Mouse (Mus musculus) heart, embryonic 11.5 days (tissue): ENCODE data around the gene Slc43a3. TPM values are rescaled to one million over a fixed set of nuclear protein-coding genes. Genes with fewer than 3 reads are reported as not detected.

ENCODE experiments used
- ATAC-seq: fragments of 200-750 bp; cut with Nextera tagmentation; replicated peaks from 2 replicates; pipeline ENCODE4 v1.8.0; 2017; ENCODE audit warnings: moderate library complexity; ENCODE audit not compliant: insufficient number of reproducible peaks, low FRiP score, low TSS enrichment
- H3K27ac ChIP-seq: fragments of 300-500 bp; sonication (generic); 2 replicates; pipeline ENCODE4 v1.5.1; 2014; ENCODE audit warnings: mild to moderate bottlenecking, low read depth, low read length
- H3K27me3 ChIP-seq: fragments of 300-500 bp; sonication (generic); 2 replicates; pipeline ENCODE4 v1.6.1; 2014; ENCODE audit warnings: mild to moderate bottlenecking, low read length, mixed read lengths; ENCODE audit not compliant: control insufficient read depth, insufficient read depth
- H3K36me3 ChIP-seq: fragments of 300-500 bp; sonication (generic); 2 replicates; pipeline ENCODE4 v1.6.1; 2014; ENCODE audit warnings: mild to moderate bottlenecking, low read length, moderate library complexity, mixed read lengths; ENCODE audit not compliant: control insufficient read depth, insufficient read depth
- H3K4me1 ChIP-seq: fragments of 300-500 bp; sonication (generic); 2 replicates; pipeline ENCODE4 v1.6.1; 2014; ENCODE audit warnings: low read length; ENCODE audit not compliant: control insufficient read depth, insufficient read depth
- H3K4me2 ChIP-seq: fragments of 300-500 bp; sonication (generic); 2 replicates; pipeline ENCODE4 v1.6.1; 2014; ENCODE audit warnings: mild to moderate bottlenecking, moderate library complexity
- H3K4me3 ChIP-seq: fragments of 300-500 bp; sonication (generic); 2 replicates; pipeline ENCODE4 v1.5.1; 2014; ENCODE audit warnings: low read depth, low read length
- H3K9ac ChIP-seq: fragments of 300-500 bp; sonication (generic); 2 replicates; pipeline ENCODE4 v1.6.1; 2014; ENCODE audit warnings: mild to moderate bottlenecking, low read depth, low read length, moderate library complexity
- H3K9me3 ChIP-seq: fragments of 300-500 bp; sonication (generic); replicated peaks from 2 replicates; pipeline ENCODE4 v1.6.1; 2016; ENCODE audit warnings: low read length; ENCODE audit not compliant: control insufficient read depth
- WGBS: fragments of 180-500 bp; shearing (Covaris S2); extraction: QIAGEN DNeasy Blood & Tissue Kit; methylation state at CpG from one replicate; pipeline ENCODE4 v1.1.7; 2014; ENCODE audit not compliant: insufficient replicate concordance; 5-methylcytosine and 5-hydroxymethylcytosine counted together
- polyA plus RNA-seq: library from polyadenylated mRNA; unstranded; fragments of >200 nt; fragmentation: Nextera tagmentation; extraction: Ambion mirVana; gene quantifications from 2 replicates; pipeline ENCODE4 v1.2.1, GENCODE M21; 2014

Gene Slc43a3
- polyA plus RNA-seq, 1 experiment from 2014 or later = 52.5 TPM

DNA sequence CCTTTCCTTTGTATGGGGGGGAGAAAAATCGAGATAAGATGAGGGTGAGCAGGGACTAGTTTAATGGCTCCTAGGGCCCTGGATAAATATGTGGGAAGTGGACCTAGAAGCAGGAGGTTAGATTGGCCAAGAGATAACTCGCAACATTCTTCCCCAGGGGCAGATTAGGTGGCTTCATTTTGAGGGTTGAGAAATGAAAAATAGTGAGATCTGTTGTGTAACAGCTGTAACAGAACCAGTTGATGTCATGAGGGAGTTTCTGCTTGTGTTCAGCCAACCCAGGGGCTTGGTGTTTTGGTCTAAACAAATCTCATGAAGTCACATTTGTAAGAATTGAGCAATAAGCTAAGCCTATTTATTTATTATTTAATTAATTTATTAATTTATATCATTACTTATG lies 5.0 kb downstream of the Slc43a3 start:
- 74% methylated on average over 2 of the region's 2 CpGs for WGBS
- Histone ChIP-seq H3K4me1 (peaks cover 12% of the 10 kb centered on the region), H3K4me2 (no peak overlapping the region), H3K27me3 (no peaks in the 10 kb centered on the region), H3K36me3 (peaks cover 8% of the 10 kb centered on the region; the same call in 1 of the 2 replicates), H3K9me3 (no peaks in the 10 kb centered on the region), H3K4me3 (no peak overlapping the region), H3K27ac (no peak overlapping the region), H3K9ac (no peak overlapping the region)
- ATAC-seq = no peak

DNA sequence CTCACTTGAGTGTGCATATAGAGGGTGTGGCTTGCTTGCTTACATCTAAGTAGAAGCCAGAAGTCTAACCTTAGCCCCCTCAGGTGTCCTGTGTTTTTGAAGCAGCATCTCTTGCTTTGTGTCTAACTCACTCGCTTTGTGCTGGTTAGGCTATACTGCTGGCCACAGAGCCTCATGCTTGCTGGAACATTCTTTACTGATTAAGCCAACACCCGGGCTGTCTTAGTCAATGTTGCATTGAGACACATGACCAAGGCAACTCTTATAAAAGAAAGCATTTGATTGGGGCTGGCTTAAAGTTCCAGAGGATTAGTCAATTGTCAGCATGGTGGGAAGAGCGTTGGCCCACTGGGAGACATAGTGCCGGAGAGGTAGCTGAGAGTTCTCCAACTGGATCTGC lies 5.4 kb downstream of the Slc43a3 start:
- WGBS = 91% methylated on average over 4 of the region's 4 CpGs
- Histone ChIP-seq H3K9ac (no peak overlapping the region), H3K9me3 (no peaks in the 10 kb centered on the region), H3K27ac (no peak overlapping the region), H3K4me3 (no peak overlapping the region), H3K4me1 (peaks cover 12% of the 10 kb centered on the region), H3K36me3 (peaks cover 10% of the 10 kb centered on the region; the same call in 1 of the 2 replicates), H3K27me3 (no peaks in the 10 kb centered on the region), H3K4me2 (no peak overlapping the region)
- ATAC-seq = no peak

DNA sequence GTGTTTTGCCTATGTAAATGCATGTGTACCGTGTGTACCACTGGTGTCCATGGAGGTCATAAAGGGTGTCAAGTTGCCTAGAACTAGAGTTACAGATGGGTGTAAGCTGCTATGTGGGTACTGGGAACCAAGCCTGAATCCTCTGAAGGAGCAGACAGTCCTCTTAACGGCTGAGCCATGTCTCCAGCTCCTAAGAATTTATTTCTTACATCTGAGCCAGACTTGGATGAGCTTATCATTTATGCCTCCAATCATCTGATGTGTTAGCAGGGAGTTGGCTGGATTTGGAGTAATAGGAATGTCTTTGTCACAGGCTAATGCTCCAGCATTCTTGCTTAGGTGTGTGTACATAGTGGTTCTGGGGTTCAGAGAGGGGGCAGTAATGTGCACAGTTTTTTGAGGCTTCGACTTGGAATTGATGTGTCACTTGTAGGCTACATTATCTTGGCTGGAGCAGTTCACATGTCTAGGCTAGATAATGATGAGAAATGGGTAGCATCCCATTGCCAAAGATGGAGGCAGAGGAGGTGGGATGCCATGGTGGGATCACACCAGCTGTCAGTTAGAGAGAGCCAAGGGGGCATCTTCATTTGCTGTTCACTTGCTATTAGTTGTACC lies 10.9 kb downstream of the Slc43a3 start:
- 85% methylated on average over 3 of the region's 3 CpGs for WGBS
- Histone ChIP-seq H3K27ac (no peak overlapping the region), H3K9me3 (no peaks in the 10 kb centered on the region), H3K27me3 (no peaks in the 10 kb centered on the region), H3K4me2 (no peak overlapping the region), H3K36me3 (peaks cover 31% of the 10 kb centered on the region), H3K9ac (no peak overlapping the region), H3K4me1 (no peaks in the 10 kb centered on the region), H3K4me3 (no peak overlapping the region)
- ATAC-seq = no peak

DNA sequence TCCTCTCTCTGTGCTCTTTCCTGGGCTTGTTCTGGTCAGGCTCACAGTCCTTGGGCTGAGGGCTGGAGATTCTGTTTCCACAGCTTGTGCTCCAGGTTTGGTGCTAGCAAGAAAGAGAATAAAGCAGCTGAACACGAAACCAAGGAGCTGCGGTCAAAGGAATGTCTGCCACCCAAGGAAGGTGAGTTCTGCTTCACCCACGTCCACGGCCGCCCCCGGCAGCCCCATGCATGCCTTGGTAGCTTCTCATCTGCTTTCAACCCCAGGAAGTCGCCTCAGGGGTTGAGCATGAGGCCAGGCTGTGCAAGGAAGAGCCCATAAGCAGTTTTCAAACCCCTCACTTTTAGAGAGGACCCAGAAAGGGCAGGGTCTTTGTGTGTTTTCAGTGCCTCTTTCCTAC lies 11.9 kb downstream of the Slc43a3 start:
- no peak overlapping the region for H3K4me2 ChIP-seq
- no peaks in the 10 kb centered on the region for H3K9me3 ChIP-seq
- no peak overlapping the region for H3K4me3 ChIP-seq
- H3K4me1 ChIP-seq = no peaks in the 10 kb centered on the region
- H3K9ac ChIP-seq = no peak overlapping the region
- 93% methylated on average over 7 of the region's 7 CpGs for WGBS
- no peak for ATAC-seq
- no peak overlapping the region for H3K27ac ChIP-seq
- no peaks in the 10 kb centered on the region for H3K27me3 ChIP-seq
- peaks cover 31% of the 10 kb centered on the region for H3K36me3 ChIP-seq

DNA sequence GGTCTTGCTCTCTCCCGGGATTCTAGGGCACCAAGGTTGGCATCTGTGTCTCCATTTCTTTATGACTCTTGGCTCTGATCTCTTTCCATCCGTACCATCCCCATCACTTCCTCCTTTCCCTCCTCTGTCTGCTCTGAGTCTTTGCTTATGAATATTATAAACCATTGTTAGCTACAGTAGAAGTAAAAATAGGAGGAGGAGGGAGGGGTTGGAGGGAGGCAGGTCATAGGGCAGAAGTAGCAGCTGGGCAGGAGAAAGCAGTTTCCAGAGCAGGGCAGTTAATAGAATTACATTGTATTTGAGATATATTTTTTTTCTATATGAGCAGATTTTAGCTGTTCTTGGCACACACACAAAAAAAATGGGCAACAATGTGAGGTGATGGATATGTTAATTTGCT lies 12.3 kb downstream of the Slc43a3 start:
- H3K9me3 ChIP-seq = no peaks in the 10 kb centered on the region
- no peak overlapping the region for H3K9ac ChIP-seq
- no peak overlapping the region for H3K4me3 ChIP-seq
- H3K27ac ChIP-seq = no peak overlapping the region
- no peak for ATAC-seq
- peaks cover 31% of the 10 kb centered on the region for H3K36me3 ChIP-seq
- WGBS = 95% methylated on average over 2 of the region's 2 CpGs
- H3K27me3 ChIP-seq = no peaks in the 10 kb centered on the region
- H3K4me1 ChIP-seq = no peaks in the 10 kb centered on the region
- no peak overlapping the region for H3K4me2 ChIP-seq

DNA sequence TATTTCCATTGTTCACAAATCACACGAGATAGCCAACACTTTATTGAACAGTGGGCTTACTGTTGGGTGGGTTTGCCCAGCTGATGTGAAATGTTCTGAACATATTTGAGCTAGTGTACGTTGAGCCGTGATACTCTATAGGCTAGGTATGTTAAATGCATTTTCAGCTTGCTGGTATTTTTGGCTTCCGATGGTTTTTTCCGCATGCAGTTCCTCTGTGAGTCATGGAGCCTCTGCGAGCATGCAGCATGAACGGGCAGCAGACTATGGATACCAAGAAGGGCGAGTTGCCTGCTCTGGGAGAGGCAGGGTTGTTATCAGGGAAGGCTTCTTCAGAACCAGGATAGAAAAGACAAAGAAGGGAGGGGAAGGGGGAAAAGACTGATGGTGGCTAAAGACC lies 14.6 kb downstream of the Slc43a3 start:
- no peak for ATAC-seq
- Histone ChIP-seq H3K9me3 (no peaks in the 10 kb centered on the region), H3K27ac (no peak overlapping the region), H3K4me2 (no peak overlapping the region), H3K27me3 (no peaks in the 10 kb centered on the region), H3K4me3 (no peak overlapping the region), H3K36me3 (peaks cover 31% of the 10 kb centered on the region), H3K4me1 (no peaks in the 10 kb centered on the region), H3K9ac (no peak overlapping the region)
- 77% methylated on average over 8 of the region's 8 CpGs for WGBS

DNA sequence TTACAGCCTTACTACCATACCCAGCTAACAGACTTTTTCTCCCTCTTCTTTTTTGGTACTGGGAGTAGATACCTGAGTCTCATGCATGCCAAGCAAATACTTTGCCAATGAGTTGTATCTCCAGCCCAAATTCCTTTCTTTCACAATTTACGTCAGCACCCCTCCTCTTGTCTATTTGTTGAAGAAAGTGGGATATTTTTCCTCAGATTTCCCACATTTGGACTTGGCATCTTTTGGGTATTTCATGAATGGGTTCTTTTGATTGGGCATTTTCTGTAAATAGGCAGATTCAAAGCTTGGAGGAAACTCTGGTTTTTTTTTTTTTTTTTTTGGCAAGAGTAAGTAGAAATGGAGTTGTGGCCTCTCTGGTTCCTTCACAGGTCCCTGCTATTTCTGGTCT lies 15.9 kb downstream of the Slc43a3 start:
- Histone ChIP-seq H3K36me3 (peaks cover 27% of the 10 kb centered on the region), H3K4me3 (no peak overlapping the region), H3K9me3 (no peaks in the 10 kb centered on the region), H3K27ac (no peak overlapping the region), H3K9ac (no peak overlapping the region), H3K27me3 (no peaks in the 10 kb centered on the region), H3K4me2 (no peak overlapping the region), H3K4me1 (no peaks in the 10 kb centered on the region)
- ATAC-seq = no peak
- 92% methylated on average over 1 of the region's 1 CpGs for WGBS

DNA sequence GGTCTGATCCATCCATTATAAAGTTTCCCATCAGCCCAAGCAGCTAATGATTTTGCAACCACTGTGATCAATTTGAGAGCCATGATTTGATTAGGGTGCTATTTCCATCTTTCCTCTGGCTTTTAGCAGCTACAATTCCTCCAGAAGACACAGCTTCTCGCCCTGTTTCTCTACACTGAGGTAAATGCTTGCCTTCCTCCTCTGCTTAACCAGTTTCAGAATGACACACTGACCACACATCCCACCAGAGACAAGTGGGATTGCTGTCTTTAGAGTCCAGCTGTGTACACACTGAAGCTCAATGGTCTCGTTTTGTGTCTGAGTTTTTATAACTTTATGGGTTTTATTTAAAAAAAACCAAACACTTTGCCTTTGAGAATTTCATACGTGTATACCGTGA lies 16.3 kb downstream of the Slc43a3 start:
- Histone ChIP-seq H3K9ac (no peak overlapping the region), H3K36me3 (peaks cover 26% of the 10 kb centered on the region), H3K4me1 (no peaks in the 10 kb centered on the region), H3K4me3 (no peak overlapping the region), H3K27ac (no peak overlapping the region), H3K9me3 (no peaks in the 10 kb centered on the region), H3K4me2 (no peak overlapping the region), H3K27me3 (no peaks in the 10 kb centered on the region)
- WGBS = 83% methylated on average over 4 of the region's 4 CpGs
- ATAC-seq = no peak

DNA sequence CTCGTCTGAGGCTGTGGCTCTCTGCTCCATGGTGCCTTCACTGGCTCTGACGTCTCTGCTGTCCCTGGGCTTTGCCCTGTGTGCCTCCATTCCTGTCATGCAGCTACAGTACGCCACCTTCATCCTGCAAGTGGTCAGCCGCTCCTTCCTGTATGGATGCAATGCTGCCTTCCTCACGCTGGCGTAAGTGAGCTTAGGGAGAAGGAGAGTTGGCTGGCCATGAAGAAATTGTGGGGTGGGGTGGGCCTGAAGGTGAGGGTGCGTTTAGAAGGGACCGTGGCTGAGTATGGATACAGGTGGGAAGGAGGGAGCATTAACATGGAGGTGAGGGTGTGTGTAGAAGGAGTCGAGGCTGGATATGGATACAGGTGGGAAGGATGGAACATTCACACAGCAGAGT lies 19.1 kb downstream of the Slc43a3 start:
- Histone ChIP-seq H3K4me3 (no peak overlapping the region), H3K36me3 (peaks cover 16% of the 10 kb centered on the region), H3K27me3 (no peaks in the 10 kb centered on the region), H3K4me1 (no peaks in the 10 kb centered on the region), H3K9ac (no peak overlapping the region), H3K4me2 (no peak overlapping the region), H3K27ac (no peak overlapping the region), H3K9me3 (no peaks in the 10 kb centered on the region)
- WGBS = 88% methylated on average over 9 of the region's 9 CpGs
- ATAC-seq = no peak
